In genomic region chr12:45561889-45562288, GRCm38 (mm10) we compare ENCODE assay signal across 16 mouse cellular contexts.
DNase-seq lines count a peak whose midpoint lies in the region; ATAC-seq and TF ChIP-seq lines count a peak whose summit lies in the region.
"Had no signal": no experiment of that assay in that cellular context is flagged by ENCODE, and none has a peak within 500 bp of the region (broad histone marks: within the 10 kb centered on the region; RNA-seq: fewer than 3 reads in every experiment).

No protein-coding gene starts in this region.

- H3K27ac ChIP-seq in forebrain, embryonic 11.5 days (ENCODE audit: low read depth, low read length) = no peak overlapping the region
- H3K27ac ChIP-seq in forebrain, postnatal 0 days (ENCODE audit: low read depth, low read length) = no peak overlapping the region
- peak overlapping the region; percentile 15; the same call in 1 of the 2 replicates for H3K27ac ChIP-seq in limb, embryonic 10.5 days
- H3K27ac ChIP-seq in neural tube, embryonic 12.5 days = peak overlapping the region; percentile 57; the same call in 1 of the 2 replicates
- H3K27ac ChIP-seq in cerebellum, adult 2 months (ENCODE audit: insufficient read depth, low read length) = no peak overlapping the region
- H3K27ac ChIP-seq in heart, adult 2 months = no peak overlapping the region

- H3K36me3 ChIP-seq in forebrain, embryonic 11.5 days (ENCODE audit: control insufficient read depth, insufficient read depth, low read length) = no peaks in the 10 kb centered on the region
- no peaks in the 10 kb centered on the region for H3K36me3 ChIP-seq in forebrain, postnatal 0 days (ENCODE audit: insufficient read depth)
- no peaks in the 10 kb centered on the region for H3K36me3 ChIP-seq in limb, embryonic 10.5 days
- no peaks in the 10 kb centered on the region for H3K36me3 ChIP-seq in neural tube, embryonic 12.5 days
- no peaks in the 10 kb centered on the region for H3K36me3 ChIP-seq in heart, adult 2 months (ENCODE audit: control insufficient read depth, insufficient read depth, low read length)
- H3K36me3 ChIP-seq: G1E had no signal

- no peak for TF ChIP-seq EP300 in heart, adult 2 months (IDR thresholded peaks at IDR 0.05; ENCODE audit: insufficient read depth, low read depth, low read length)

- intact Hi-C loops in heart, adult 2 months (cut with DNase I) = no loop called here

- peak; percentile 72 for ATAC-seq in forebrain, embryonic 11.5 days (replicated peaks; ENCODE audit: low FRiP score)
- peak; percentile 80 for ATAC-seq in forebrain, postnatal 0 days
- peak; percentile 72 for ATAC-seq in neural tube, embryonic 12.5 days (ENCODE audit: low FRiP score, low read depth)
- ATAC-seq: inflammation-experienced regulatory T-cells, adult 6 months had no signal

- no peaks in the 10 kb centered on the region for H3K27me3 ChIP-seq in forebrain, embryonic 11.5 days (ENCODE audit: control insufficient read depth, insufficient read depth, low read length)
- no peaks in the 10 kb centered on the region for H3K27me3 ChIP-seq in forebrain, postnatal 0 days (ENCODE audit: insufficient read depth, low read length)
- H3K27me3 ChIP-seq in limb, embryonic 10.5 days (ENCODE audit: low read depth, poor library complexity, severe bottlenecking) = no peaks in the 10 kb centered on the region
- no peaks in the 10 kb centered on the region for H3K27me3 ChIP-seq in neural tube, embryonic 12.5 days (replicated peaks)
- H3K27me3 ChIP-seq in cerebellum, adult 2 months (ENCODE audit: control insufficient read depth, insufficient read depth, low read length) = no peaks in the 10 kb centered on the region
- H3K27me3 ChIP-seq in heart, adult 2 months (ENCODE audit: control insufficient read depth, insufficient read depth, low read length) = no peaks in the 10 kb centered on the region

- H3K4me1 ChIP-seq in forebrain, embryonic 11.5 days (replicated peaks; ENCODE audit: control insufficient read depth, insufficient read depth, low read length) = 0 out of 2 replicates have a peak, but pooled peaks cover 3% of the 10 kb centered on the region
- H3K4me1 ChIP-seq in forebrain, postnatal 0 days (ENCODE audit: insufficient read depth) = no peaks in the 10 kb centered on the region
- peaks cover 21% of the 10 kb centered on the region for H3K4me1 ChIP-seq in limb, embryonic 10.5 days
- H3K4me1 ChIP-seq in neural tube, embryonic 12.5 days = peaks cover 20% of the 10 kb centered on the region
- H3K4me1 ChIP-seq in cerebellum, adult 2 months (ENCODE audit: control insufficient read depth, insufficient read depth, low read length) = no peaks in the 10 kb centered on the region
- no peaks in the 10 kb centered on the region for H3K4me1 ChIP-seq in heart, adult 2 months (ENCODE audit: control insufficient read depth, insufficient read depth, low read length)

- WGBS in forebrain, embryonic 11.5 days = 34% methylated on average over 11 of the region's 11 CpGs
- WGBS in forebrain, postnatal 0 days = 15% methylated on average over 11 of the region's 11 CpGs
- 77% methylated on average over 11 of the region's 11 CpGs for WGBS in limb, embryonic 10.5 days
- 40% methylated on average over 11 of the region's 11 CpGs for WGBS in neural tube, embryonic 12.5 days
- WGBS in cerebellum, adult 2 months = 60% methylated on average over 11 of the region's 11 CpGs
- 64% methylated on average over 11 of the region's 11 CpGs for WGBS in heart, adult 2 months

- DNase-seq in forebrain, embryonic 11.5 days (ENCODE audit: low spot score) = no peak
- DNase-seq in forebrain, postnatal 0 days = peak; percentile 53
- no peak for DNase-seq in limb, embryonic 10.5 days (ENCODE audit: low spot score)
- DNase-seq in frontal cortex, postnatal 36 days (ENCODE audit: low spot score in 2 of 2) = no peak
- DNase-seq in cerebellum, adult 2 months = no peak
- no peak for DNase-seq in heart, adult 2 months
- DNase-seq: adrenal gland, postnatal 36 days; cerebellum, postnatal 25 days; heart, adult 11 months; layer of hippocampus, postnatal 36 days; lung, adult 18-20 months; lung, postnatal 36 days had no signal

- TF ChIP-seq POLR2A in cerebellum, adult 2 months (IDR thresholded peaks at IDR 0.05; ENCODE audit: borderline replicate concordance, insufficient read depth, low read length) = no peak
- TF ChIP-seq POLR2A in heart, adult 2 months (IDR thresholded peaks at IDR 0.05; ENCODE audit: insufficient read depth, low read depth, low read length) = no peak

- H3K9me3 ChIP-seq in forebrain, embryonic 11.5 days (ENCODE audit: control insufficient read depth, low read length) = no peaks in the 10 kb centered on the region
- no peaks in the 10 kb centered on the region for H3K9me3 ChIP-seq in forebrain, postnatal 0 days (ENCODE audit: low read length)
- H3K9me3 ChIP-seq in limb, embryonic 10.5 days (replicated peaks) = no peaks in the 10 kb centered on the region
- no peaks in the 10 kb centered on the region for H3K9me3 ChIP-seq in neural tube, embryonic 12.5 days
- H3K9me3 ChIP-seq: G1E had no signal

- no peak for TF ChIP-seq CTCF in forebrain, postnatal 0 days (IDR thresholded peaks at IDR 0.05; ENCODE audit: low read depth)
- TF ChIP-seq CTCF in cerebellum, adult 2 months (IDR thresholded peaks at IDR 0.05; ENCODE audit: borderline replicate concordance, insufficient read depth, low read depth, low read length) = no peak
- no peak for TF ChIP-seq CTCF in heart, adult 2 months (IDR thresholded peaks at IDR 0.05)

- no peak overlapping the region for H3K4me2 ChIP-seq in forebrain, embryonic 11.5 days (ENCODE audit: low read depth, low read length, severe bottlenecking)
- no peak overlapping the region; the same call in 1 of the 2 replicates for H3K4me2 ChIP-seq in forebrain, postnatal 0 days (ENCODE audit: low read depth)
- no peak overlapping the region for H3K4me2 ChIP-seq in neural tube, embryonic 12.5 days (replicated peaks)

- H3K4me3 ChIP-seq in forebrain, embryonic 11.5 days (ENCODE audit: low read depth, low read length) = no peak overlapping the region
- H3K4me3 ChIP-seq in forebrain, postnatal 0 days (ENCODE audit: low read depth, low read length) = no peak overlapping the region
- no peak overlapping the region for H3K4me3 ChIP-seq in limb, embryonic 10.5 days
- no peak overlapping the region for H3K4me3 ChIP-seq in neural tube, embryonic 12.5 days
- H3K4me3 ChIP-seq in cerebellum, adult 2 months (replicated peaks; ENCODE audit: insufficient read depth, low read depth, low read length) = no peak overlapping the region
- H3K4me3 ChIP-seq in heart, adult 2 months = no peak overlapping the region
- H3K4me3 ChIP-seq: erythroblast, embryonic 14.5 days had no signal

- H3K9ac ChIP-seq in forebrain, embryonic 11.5 days (ENCODE audit: low read length) = no peak overlapping the region
- H3K9ac ChIP-seq in forebrain, postnatal 0 days = peak overlapping the region; percentile 18; the same call in 1 of the 2 replicates
- H3K9ac ChIP-seq in neural tube, embryonic 12.5 days = no peak overlapping the region
- H3K9ac ChIP-seq in heart, adult 2 months (ENCODE audit: low read depth, low read length) = no peak overlapping the region

- no peaks in the 10 kb centered on the region for H3K79me2 ChIP-seq in heart, adult 2 months (replicated peaks; ENCODE audit: control insufficient read depth, insufficient read depth, low read length)

Comparison
In these comparisons a context has a peak if more than half of its experiments do, and no peak if none do; other contexts are left out.
1. H3K27ac ChIP-seq: peak in limb, embryonic 10.5 days (single experiment) and neural tube, embryonic 12.5 days (single experiment); none in forebrain, embryonic 11.5 days (single experiment), forebrain, postnatal 0 days (single experiment), cerebellum, adult 2 months (single experiment) and heart, adult 2 months (single experiment).
2. Peak in every context shown above with its lines, with median percentiles within 50 percentile points of each other: ATAC-seq.